Mouse (Mus musculus): ENCODE data around the gene Gm10220.

GRCm38 (mm10) chr5:26169855-26170254 lies 48.6 kb upstream of the Gm10220 start:
- TF ChIP-seq CTCF (IDR thresholded peaks at IDR 0.05; ENCODE audit: low read depth): no peak
- TF ChIP-seq EP300 (IDR thresholded peaks at IDR 0.05; ENCODE audit: low read depth): no peak

All from liver, postnatal 0 days (tissue).